Mouse (Mus musculus) hindbrain, embryonic 13.5 days (tissue): ENCODE measurements around the gene Tlk1. TPM values are rescaled to one million over a fixed set of nuclear protein-coding genes. Genes with fewer than 3 reads are reported as not detected.

Experiments used
- ATAC-seq: fragments of 200-750 bp; cut with Nextera tagmentation; 2 replicates; pipeline ENCODE4 v1.8.0; 2017; ENCODE audit warnings: moderate TSS enrichment; ENCODE audit not compliant: low FRiP score
- H3K27ac ChIP-seq: fragments of 300-500 bp; sonication (generic); 2 replicates; pipeline ENCODE4 v1.5.1; 2015; ENCODE audit warnings: inconsistent platforms, mild to moderate bottlenecking, moderate library complexity
- H3K27me3 ChIP-seq: fragments of 300-500 bp; sonication (generic); 2 replicates; pipeline ENCODE4 v1.6.1; 2015; ENCODE audit warnings: mild to moderate bottlenecking, inconsistent platforms
- H3K36me3 ChIP-seq: fragments of 300-500 bp; sonication (generic); 2 replicates; pipeline ENCODE4 v1.6.1; 2015; ENCODE audit warnings: mild to moderate bottlenecking, inconsistent platforms
- H3K4me1 ChIP-seq: fragments of 300-500 bp; sonication (generic); replicated peaks from 2 replicates; pipeline ENCODE4 v1.6.1; 2015; ENCODE audit warnings: inconsistent platforms
- H3K4me2 ChIP-seq: fragments of 300-500 bp; sonication (generic); 2 replicates; pipeline ENCODE4 v1.6.1; 2015; ENCODE audit warnings: inconsistent platforms, mild to moderate bottlenecking, moderate library complexity
- H3K4me3 ChIP-seq: fragments of 300-500 bp; sonication (generic); 2 replicates; pipeline ENCODE4 v1.5.1; 2015; ENCODE audit warnings: mild to moderate bottlenecking, inconsistent platforms
- H3K9ac ChIP-seq: fragments of 300-500 bp; sonication (generic); 2 replicates; pipeline ENCODE4 v1.6.1; 2015; ENCODE audit warnings: mild to moderate bottlenecking, inconsistent platforms
- H3K9me3 ChIP-seq: fragments of 300-500 bp; sonication (generic); 2 replicates; pipeline ENCODE4 v1.6.1; 2016; ENCODE audit warnings: inconsistent platforms
- WGBS: fragments of 180-500 bp; shearing (Covaris S2); methylation state at CpG from one replicate; pipeline ENCODE4 v1.1.7; 2015; 5-methylcytosine and 5-hydroxymethylcytosine counted together
- polyA plus RNA-seq: library from polyadenylated mRNA; unstranded; fragments of >200 nt; fragmentation: Nextera tagmentation; extraction: Ambion mirVana; gene quantifications from 2 replicates; pipeline ENCODE4 v1.2.1, GENCODE M21; 2015

Gene Tlk1
- polyA plus RNA-seq, 1 experiment from 2014 or later: 22.2 TPM

GRCm38 (mm10) chr2:70852796-70853221, 27.3 kb upstream of the Tlk1 start:
- Histone ChIP-seq H3K9ac (peak overlapping the region; percentile 40; the same call in 1 of the 2 replicates), H3K9me3 (no peaks in the 10 kb centered on the region), H3K4me1 (peaks cover 11% of the 10 kb centered on the region), H3K4me2 (peak overlapping the region; percentile 42), H3K36me3 (no peaks in the 10 kb centered on the region), H3K27me3 (no peaks in the 10 kb centered on the region), H3K4me3 (peak overlapping the region; percentile 15), H3K27ac (no peak overlapping the region; the same call in 1 of the 2 replicates)
- WGBS: 27% methylated on average over 11 of the region's 11 CpGs
- no peak for ATAC-seq

GRCm38 (mm10) chr2:70852186-70852795, 26.8 kb upstream of the Tlk1 start:
- H3K27ac ChIP-seq: no peak overlapping the region
- WGBS: 36% methylated on average over 8 of the region's 8 CpGs

GRCm38 (mm10) chr2:70845871-70846270, 20.3 kb upstream of the Tlk1 start:
- Histone ChIP-seq H3K27me3 (no peaks in the 10 kb centered on the region), H3K9ac (no peak overlapping the region), H3K9me3 (no peaks in the 10 kb centered on the region), H3K36me3 (no peaks in the 10 kb centered on the region), H3K4me2 (no peak overlapping the region), H3K4me3 (no peak overlapping the region), H3K27ac (no peak overlapping the region), H3K4me1 (no peaks in the 10 kb centered on the region)
- no peak for ATAC-seq
- 48% methylated on average over 2 of the region's 2 CpGs for WGBS

More at GRCm38 (mm10) chr2:70852186-70852795, 26.8 kb upstream of the Tlk1 start:
- Histone ChIP-seq H3K4me2 (peak overlapping the region; percentile 42), H3K9me3 (no peaks in the 10 kb centered on the region), H3K36me3 (no peaks in the 10 kb centered on the region), H3K4me3 (peak overlapping the region; percentile 15), H3K4me1 (peaks cover 11% of the 10 kb centered on the region), H3K9ac (no peak overlapping the region), H3K27me3 (no peaks in the 10 kb centered on the region)
- no peak for ATAC-seq

- no peaks in the 10 kb centered on the region for H3K9me3 ChIP-seq
- H3K27ac ChIP-seq: no peak overlapping the region
- no peaks in the 10 kb centered on the region for H3K36me3 ChIP-seq
- no peaks in the 10 kb centered on the region for H3K27me3 ChIP-seq
- H3K9ac ChIP-seq: no peak overlapping the region
- no peak for ATAC-seq
- no peak overlapping the region for H3K4me2 ChIP-seq
- 87% methylated on average over 9 of the region's 9 CpGs for WGBS
- H3K4me3 ChIP-seq: no peak overlapping the region
- H3K4me1 ChIP-seq: no peaks in the 10 kb centered on the region
These were observed 19.3 kb upstream of the Tlk1 start for GRCm38 (mm10) chr2:70844694-70845395.

GRCm38 (mm10) chr2:70842049-70842618, 16.6 kb upstream of the Tlk1 start:
- Histone ChIP-seq H3K4me3 (no peak overlapping the region), H3K36me3 (no peaks in the 10 kb centered on the region), H3K4me2 (no peak overlapping the region), H3K27ac (no peak overlapping the region), H3K9ac (no peak overlapping the region), H3K27me3 (no peaks in the 10 kb centered on the region), H3K9me3 (no peaks in the 10 kb centered on the region), H3K4me1 (no peaks in the 10 kb centered on the region)
- WGBS: 78% methylated on average over 13 of the region's 13 CpGs
- no peak for ATAC-seq

- Histone ChIP-seq H3K27ac (no peak overlapping the region), H3K27me3 (no peaks in the 10 kb centered on the region), H3K4me1 (no peaks in the 10 kb centered on the region), H3K4me2 (peak overlapping the region; percentile 25; the same call in 1 of the 2 replicates), H3K4me3 (no peak overlapping the region), H3K9me3 (no peaks in the 10 kb centered on the region), H3K9ac (no peak overlapping the region), H3K36me3 (no peaks in the 10 kb centered on the region)
- ATAC-seq: no peak
- WGBS: 30% methylated on average over 12 of the region's 12 CpGs
These were observed 13.1 kb upstream of the Tlk1 start for GRCm38 (mm10) chr2:70838536-70839216.

- no peak overlapping the region for H3K4me3 ChIP-seq
- no peak overlapping the region for H3K9ac ChIP-seq
- no peak overlapping the region for H3K27ac ChIP-seq
- no peaks in the 10 kb centered on the region for H3K9me3 ChIP-seq
- no peaks in the 10 kb centered on the region for H3K27me3 ChIP-seq
- ATAC-seq: no peak
- WGBS: 78% methylated on average over 4 of the region's 4 CpGs
- no peak overlapping the region for H3K4me2 ChIP-seq
- no peaks in the 10 kb centered on the region for H3K36me3 ChIP-seq
- no peaks in the 10 kb centered on the region for H3K4me1 ChIP-seq
These were observed 10.8 kb upstream of the Tlk1 start for GRCm38 (mm10) chr2:70836306-70836651.

- H3K4me1 ChIP-seq: no peaks in the 10 kb centered on the region
- H3K9ac ChIP-seq: no peak overlapping the region
- H3K4me3 ChIP-seq: no peak overlapping the region
- ATAC-seq: no peak
- no peak overlapping the region for H3K27ac ChIP-seq
- H3K4me2 ChIP-seq: no peak overlapping the region
- no peaks in the 10 kb centered on the region for H3K9me3 ChIP-seq
- no peaks in the 10 kb centered on the region for H3K27me3 ChIP-seq
- 75% methylated on average over 9 of the region's 9 CpGs for WGBS
- no peaks in the 10 kb centered on the region for H3K36me3 ChIP-seq
These were observed 10.2 kb upstream of the Tlk1 start for GRCm38 (mm10) chr2:70835641-70836305.

- ATAC-seq: no peak
These were observed 9.7 kb upstream of the Tlk1 start for GRCm38 (mm10) chr2:70835209-70835608.

GRCm38 (mm10) chr2:70833261-70833660, 7.7 kb upstream of the Tlk1 start:
- 70% methylated on average over 1 of the region's 1 CpGs for WGBS
- Histone ChIP-seq H3K4me3 (no peak overlapping the region), H3K4me2 (no peak overlapping the region), H3K9ac (no peak overlapping the region), H3K27ac (no peak overlapping the region), H3K27me3 (no peaks in the 10 kb centered on the region), H3K36me3 (no peaks in the 10 kb centered on the region), H3K4me1 (no peaks in the 10 kb centered on the region), H3K9me3 (no peaks in the 10 kb centered on the region)
- no peak for ATAC-seq

More at GRCm38 (mm10) chr2:70835209-70835608, 9.7 kb upstream of the Tlk1 start:
- no peaks in the 10 kb centered on the region for H3K4me1 ChIP-seq
- H3K27me3 ChIP-seq: no peaks in the 10 kb centered on the region
- 90% methylated on average over 2 of the region's 2 CpGs for WGBS
- H3K4me2 ChIP-seq: no peak overlapping the region
- no peak overlapping the region for H3K9ac ChIP-seq
- no peak overlapping the region for H3K27ac ChIP-seq
- H3K4me3 ChIP-seq: no peak overlapping the region
- H3K9me3 ChIP-seq: no peaks in the 10 kb centered on the region
- no peaks in the 10 kb centered on the region for H3K36me3 ChIP-seq

GRCm38 (mm10) chr2:70831709-70832350, 6.3 kb upstream of the Tlk1 start:
- Histone ChIP-seq H3K36me3 (no peaks in the 10 kb centered on the region), H3K4me3 (no peak overlapping the region), H3K27me3 (no peaks in the 10 kb centered on the region), H3K9ac (no peak overlapping the region), H3K4me1 (no peaks in the 10 kb centered on the region), H3K27ac (no peak overlapping the region), H3K4me2 (no peak overlapping the region), H3K9me3 (no peaks in the 10 kb centered on the region)
- ATAC-seq: no peak
- WGBS: 92% methylated on average over 10 of the region's 10 CpGs
